Mouse (Mus musculus): Measurements from ENCODE around the gene Gm7903. TPM values are rescaled to one million over a fixed set of nuclear protein-coding genes. Genes with fewer than 3 reads are reported as not detected.
"Not testable (repeated sequence)": the region's sequence is repeated elsewhere in the genome, so short reads cannot be mapped to it uniquely, and the experiment has no call there.

Gene Gm7903
- polyA plus RNA-seq (2012; rRNA removed), result not detected in 2 replicates

DNA sequence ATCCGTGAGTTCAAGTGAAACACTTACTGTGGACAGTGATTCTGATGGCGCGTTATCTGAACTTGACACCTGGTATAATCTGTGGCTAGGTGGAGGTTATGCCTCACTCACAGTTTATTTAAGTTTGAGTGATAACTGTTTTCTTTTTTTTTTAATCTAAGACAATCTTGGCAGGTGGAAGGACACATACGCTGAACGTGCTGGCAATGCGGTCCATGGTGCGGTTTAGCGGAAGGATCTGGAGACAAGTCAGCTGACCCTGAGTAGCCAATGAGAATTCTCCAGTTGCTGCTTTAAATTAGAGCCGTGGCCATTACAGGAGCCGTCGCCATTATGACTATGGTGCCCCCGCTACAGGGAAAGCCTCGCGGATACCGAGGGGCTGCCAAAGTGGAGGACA lies at the start of gene Gm7903:
Gene Gm7903, plus strand, starts transcription at position 301 of the 400 bp plus-strand sequence.
- not testable (repeated sequence) for DNase-seq (ENCODE audit: low read depth)

DNA sequence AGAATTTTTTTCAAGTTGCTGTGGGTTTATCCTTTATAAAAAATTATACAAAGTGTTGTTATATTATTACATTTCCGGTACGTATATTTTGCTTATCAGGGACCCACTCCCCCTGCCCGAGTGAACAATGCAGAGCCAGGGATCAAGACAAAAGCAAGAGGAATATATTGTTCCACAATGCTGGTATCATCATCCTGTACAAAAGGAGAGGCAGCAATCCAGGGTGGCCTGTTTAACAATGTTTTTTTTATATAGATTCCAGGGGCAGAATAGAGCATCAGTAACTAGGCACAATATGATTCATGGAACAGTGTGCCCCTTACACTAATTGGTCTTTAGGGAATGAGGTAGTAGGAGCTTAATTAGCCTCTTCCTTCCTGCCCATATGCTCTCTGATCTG lies 30.1 kb upstream of the Gm7903 start:
- not testable (repeated sequence) for DNase-seq (ENCODE audit: low read depth)

DNA sequence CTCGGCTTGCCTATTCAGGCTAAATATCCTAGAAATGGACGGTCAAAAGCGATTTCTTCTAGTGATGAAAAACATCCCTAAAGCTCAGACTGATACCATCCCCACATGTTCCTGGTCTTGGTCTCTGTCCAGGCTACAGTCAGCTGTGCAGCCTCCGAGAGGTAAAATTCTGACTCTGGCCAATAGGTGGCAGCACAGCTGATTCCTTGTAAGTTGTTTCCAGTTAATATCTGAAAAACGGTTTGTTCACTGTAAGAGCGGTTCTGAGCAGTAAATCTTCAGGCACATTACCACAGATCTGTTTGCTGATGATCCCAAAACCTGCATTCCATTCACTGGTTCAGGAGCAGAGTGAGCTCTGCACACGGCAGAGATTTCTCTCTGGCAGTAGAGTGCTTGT lies 12.4 kb upstream of the Gm7903 start:
- DNase-seq (ENCODE audit: low read depth), result not testable (repeated sequence)

DNA sequence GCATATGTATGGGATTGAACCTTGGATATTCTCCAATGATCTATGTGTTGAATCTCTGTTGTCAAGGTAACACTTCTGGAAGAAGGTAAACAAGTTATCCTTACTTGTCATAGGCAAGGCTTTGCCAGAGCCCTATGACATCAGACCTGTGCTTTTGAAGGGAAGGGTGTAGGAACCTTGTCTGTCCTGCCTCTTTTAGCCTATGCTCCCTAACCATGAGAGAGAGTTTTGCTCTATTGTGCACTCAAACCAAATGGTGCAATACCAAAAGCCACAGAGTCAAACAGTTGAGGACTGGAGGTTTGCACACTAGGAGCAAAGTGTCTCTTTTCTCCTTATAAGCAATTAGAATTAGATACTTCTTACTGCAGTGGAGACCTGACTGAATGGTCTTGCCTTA lies 11.8 kb upstream of the Gm7903 start:
- not testable (repeated sequence) for DNase-seq (ENCODE audit: low read depth)

DNA sequence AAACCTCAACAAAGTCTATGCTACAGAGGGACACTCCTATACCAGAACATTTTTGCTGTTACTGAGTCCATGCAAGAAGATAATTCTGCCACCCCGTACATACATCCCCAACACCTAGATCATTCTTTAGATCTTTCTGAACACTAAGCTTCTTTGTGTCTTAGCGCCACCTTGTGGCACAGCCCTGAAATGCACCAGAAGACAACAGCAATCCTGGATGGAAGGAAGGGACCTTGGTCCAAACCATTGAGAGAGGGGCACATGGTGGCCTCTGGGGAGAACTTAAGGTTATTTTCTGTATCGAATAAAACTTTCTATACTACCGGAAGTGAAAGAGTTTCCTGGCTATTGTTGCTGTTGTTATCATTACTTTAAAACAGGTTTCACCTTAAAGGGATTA lies 11.2 kb upstream of the Gm7903 start:
- not testable (repeated sequence) for DNase-seq (ENCODE audit: low read depth)

DNA sequence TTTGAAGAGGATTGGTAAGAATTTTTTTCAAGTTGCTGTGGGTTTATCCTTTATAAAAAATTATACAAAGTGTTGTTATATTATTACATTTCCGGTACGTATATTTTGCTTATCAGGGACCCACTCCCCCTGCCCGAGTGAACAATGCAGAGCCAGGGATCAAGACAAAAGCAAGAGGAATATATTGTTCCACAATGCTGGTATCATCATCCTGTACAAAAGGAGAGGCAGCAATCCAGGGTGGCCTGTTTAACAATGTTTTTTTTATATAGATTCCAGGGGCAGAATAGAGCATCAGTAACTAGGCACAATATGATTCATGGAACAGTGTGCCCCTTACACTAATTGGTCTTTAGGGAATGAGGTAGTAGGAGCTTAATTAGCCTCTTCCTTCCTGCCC lies 30.5 kb downstream of the Gm7903 start:
- not testable (repeated sequence) for DNase-seq (ENCODE audit: low read depth)

DNA sequence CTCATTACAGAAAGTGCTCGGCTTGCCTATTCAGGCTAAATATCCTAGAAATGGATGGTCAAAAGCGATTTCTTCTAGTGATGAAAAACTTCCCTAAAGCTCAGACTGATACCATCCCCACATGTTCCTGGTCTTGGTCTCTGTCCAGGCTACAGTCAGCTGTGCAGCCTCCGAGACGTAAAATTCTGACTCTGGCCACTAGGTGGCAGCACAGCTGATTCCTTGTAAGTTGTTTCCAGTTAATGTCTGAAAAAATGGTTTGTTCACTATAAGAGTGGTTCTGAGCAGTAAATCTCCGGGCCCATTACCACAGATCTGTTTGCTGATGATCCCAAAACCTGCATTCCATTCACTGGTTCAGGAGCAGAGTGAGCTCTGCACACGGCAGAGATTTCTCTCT lies 48.3 kb downstream of the Gm7903 start:
- DNase-seq (ENCODE audit: low read depth), result not testable (repeated sequence)

DNA sequence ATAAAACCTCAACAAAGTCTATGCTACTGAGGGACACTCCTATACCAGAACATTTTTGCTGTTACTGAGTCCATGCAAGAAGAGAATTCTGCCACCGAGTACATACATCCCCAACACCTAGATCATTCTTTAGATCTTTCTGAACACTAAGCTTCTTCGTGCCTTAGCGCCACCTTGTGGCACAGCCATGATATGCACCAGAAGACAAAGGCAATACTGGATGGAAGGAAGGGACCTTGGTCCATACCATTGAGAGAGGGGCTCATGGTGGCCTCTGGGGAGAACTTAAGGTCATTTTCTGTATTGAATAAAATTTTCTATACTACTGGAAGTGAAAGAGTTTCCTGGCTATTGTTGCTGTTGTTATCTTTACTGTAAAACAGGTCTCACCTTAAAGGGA lies 49.5 kb downstream of the Gm7903 start:
- not testable (repeated sequence) for DNase-seq (ENCODE audit: low read depth)

Other genes with a start within 250 kb of the Gm7903 start
- 0.12 and 0.19 TPM in 2 replicates for gene Tceal6, start 223.1 kb upstream of the Gm7903 start, polyA plus RNA-seq (2012; rRNA removed)
- gene Pramel3, start 131.5 kb upstream of the Gm7903 start, polyA plus RNA-seq (2012; rRNA removed), result not detected in 2 replicates
- not detected in 2 replicates for gene Gm5128, start 60.6 kb upstream of the Gm7903 start, polyA plus RNA-seq (2012; rRNA removed)
- gene AV320801, start 60.8 kb downstream of the Gm7903 start, polyA plus RNA-seq (2012; rRNA removed), result not detected in 2 replicates
- gene Nxf7, start 164.9 kb downstream of the Gm7903 start, polyA plus RNA-seq (2012; rRNA removed), result 0.30 and 0.46 TPM in 2 replicates
- gene Prame, start 193.9 kb downstream of the Gm7903 start, polyA plus RNA-seq (2012; rRNA removed), result 0.16 TPM in 1 of 2 replicates, not detected in the other